In genomic region chr7:16489948-16490347, GRCm38 (mm10) we compare ENCODE assay signal across 13 mouse cellular contexts. TPM values are rescaled to one million over a fixed set of nuclear protein-coding genes. Genes with fewer than 3 reads are reported as not detected.
A peak's percentile ranks its signal among the peaks of the same experiment; 100 is the strongest.
DNase-seq lines count a peak whose midpoint lies in the region; TF ChIP-seq lines count a peak whose summit lies in the region.
"Had no signal": no experiment of that assay in that cellular context is flagged by ENCODE, and none has a peak within 500 bp of the region (broad histone marks: within the 10 kb centered on the region; RNA-seq: fewer than 3 reads in every experiment).

No protein-coding gene starts in this region.

- no peaks in the 10 kb centered on the region for H3K36me3 ChIP-seq in thymus, adult 2 months (ENCODE audit: control insufficient read depth, insufficient read depth, low read length)
- H3K36me3 ChIP-seq: hindbrain, embryonic 15.5 days had no signal

- H3K4me3 ChIP-seq in thymus, adult 2 months (ENCODE audit: control insufficient read depth, insufficient read depth, low read length) = no peak overlapping the region
- H3K4me3 ChIP-seq: hindbrain, embryonic 15.5 days; limb, embryonic 13.5 days; myocyte had no signal

- no peak overlapping the region for H3K27ac ChIP-seq in thymus, adult 2 months (ENCODE audit: control insufficient read depth, insufficient read depth, low read length)
- H3K27ac ChIP-seq: hindbrain, embryonic 15.5 days; limb, embryonic 13.5 days had no signal

- 97% methylated on average over 9 of the region's 9 CpGs for WGBS in thymus, adult 2 months

- TF ChIP-seq CTCF in thymus, adult 2 months (IDR thresholded peaks at IDR 0.05; ENCODE audit: borderline replicate concordance, control insufficient read depth, extremely low read depth, insufficient read depth, low read length, poor library complexity) = no peak

- H3K4me1 ChIP-seq in thymus, adult 2 months (replicated peaks; ENCODE audit: control insufficient read depth, insufficient read depth, low read length) = peaks cover 16% of the 10 kb centered on the region
- H3K4me1 ChIP-seq: hindbrain, embryonic 15.5 days; limb, embryonic 13.5 days had no signal

- no peak for TF ChIP-seq POLR2A in thymus, adult 2 months (IDR thresholded peaks at IDR 0.05; ENCODE audit: control insufficient read depth, extremely low read depth, insufficient read depth, low read length, poor library complexity)

- DNase-seq in cerebellum, postnatal 25 days = peak; percentile 31 to 63
- no peak for DNase-seq in cerebellum, postnatal 4 days (ENCODE audit: low spot score in 2 of 2)
- DNase-seq in kidney, postnatal 14 days = peak; percentile 46
- no peak for DNase-seq in kidney, adult 11 months
- DNase-seq in thymus, adult 2 months = peak; percentile 44
- DNase-seq in thymus, postnatal 0 days (ENCODE audit: low spot score) = no peak
- peak; percentile 36 to 43 for DNase-seq in thymus, postnatal 36 days
- DNase-seq in urinary bladder, postnatal 14 days (ENCODE audit: low spot score) = no peak

- no peaks in the 10 kb centered on the region for H3K27me3 ChIP-seq in thymus, adult 2 months (ENCODE audit: control insufficient read depth, insufficient read depth, low read length)
- H3K27me3 ChIP-seq: CH12.LX; hindbrain, embryonic 15.5 days; limb, embryonic 13.5 days had no signal

RNA-seq across cellular contexts. Expression of gene Npas1, which starts 12.4 kb away (rescaled TPM):
- 0.17 and 0.28 TPM in 2 replicates for polyA plus RNA-seq in thymus, adult 2 months (2012; rRNA removed)
- 0.31 and 0.52 TPM in 2 replicates for polyA plus RNA-seq in thymus, postnatal 0 days (2015; fragmentation: Nextera tagmentation; extraction: Ambion mirVana)
- polyA plus RNA-seq: gonadal fat pad, adult 2 months had no signal

RNA-seq across cellular contexts. Expression of gene Tmem160, which starts 37.4 kb away (rescaled TPM):
- 225 and 228 TPM in 2 replicates for polyA plus RNA-seq in thymus, adult 2 months (2012; rRNA removed)
- 148 and 149 TPM in 2 replicates for polyA plus RNA-seq in thymus, postnatal 0 days (2015; fragmentation: Nextera tagmentation; extraction: Ambion mirVana)

Comparison
In these comparisons a context has a peak if more than half of its experiments do, and no peak if none do; other contexts are left out.
1. DNase-seq: peak in cerebellum, postnatal 25 days (2 of 2), kidney, postnatal 14 days (single experiment), thymus, adult 2 months (single experiment) and thymus, postnatal 36 days (2 of 2); none in cerebellum, postnatal 4 days (0 of 2), kidney, adult 11 months (single experiment), thymus, postnatal 0 days (single experiment) and urinary bladder, postnatal 14 days (single experiment).